Mouse (Mus musculus): Measurements from ENCODE around the gene Rabggtb.
A peak's percentile ranks its signal among the peaks of the same experiment; 100 is the strongest.

Gene Rabggtb

GRCm38 (mm10) chr3:153912546-153913509, at the start of gene Rabggtb:
Rabggtb (minus strand) TSS chr3:153913009.
- peak; percentile 93 to 95 for DNase-seq

DNA sequence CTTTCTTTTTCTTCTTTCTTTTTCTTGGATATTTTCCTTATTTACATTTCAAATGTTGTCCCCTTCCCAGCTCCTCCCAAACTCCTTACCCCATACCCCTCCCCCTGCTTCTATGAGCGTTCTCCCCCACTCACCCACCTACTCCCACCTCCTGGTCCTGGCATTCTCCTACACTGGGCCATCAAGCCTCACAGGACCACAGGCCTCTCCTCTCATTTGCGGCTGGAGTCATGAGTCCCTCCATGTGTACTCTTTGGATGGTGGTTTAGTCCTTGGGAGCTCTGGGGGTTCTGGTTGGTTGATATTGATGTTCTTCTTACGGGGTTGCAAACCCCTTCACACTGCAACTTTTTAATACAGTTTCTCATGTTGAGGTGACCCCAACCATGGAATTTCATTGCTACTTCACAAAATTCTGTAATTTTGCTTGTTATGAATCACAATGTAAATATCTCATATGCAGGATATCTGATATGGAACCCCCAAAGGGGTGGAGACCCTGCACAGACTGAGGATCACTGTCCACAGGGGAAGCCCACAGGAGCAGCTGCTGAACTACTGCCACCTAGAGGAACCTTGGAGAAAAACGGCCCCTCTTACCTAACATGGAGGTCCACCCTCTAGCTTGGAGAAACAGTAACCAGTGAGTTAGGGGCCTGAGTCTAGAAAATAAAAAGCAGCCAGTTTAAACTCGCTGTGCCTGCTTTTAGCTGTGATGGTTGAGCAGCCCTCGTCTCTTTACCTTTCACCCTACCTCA, 49.0 kb upstream of the Rabggtb start:
- no peak for DNase-seq

GRCm38 (mm10) chr3:153960884-153961283, 48.1 kb upstream of the Rabggtb start:
- no peak for DNase-seq

DNA sequence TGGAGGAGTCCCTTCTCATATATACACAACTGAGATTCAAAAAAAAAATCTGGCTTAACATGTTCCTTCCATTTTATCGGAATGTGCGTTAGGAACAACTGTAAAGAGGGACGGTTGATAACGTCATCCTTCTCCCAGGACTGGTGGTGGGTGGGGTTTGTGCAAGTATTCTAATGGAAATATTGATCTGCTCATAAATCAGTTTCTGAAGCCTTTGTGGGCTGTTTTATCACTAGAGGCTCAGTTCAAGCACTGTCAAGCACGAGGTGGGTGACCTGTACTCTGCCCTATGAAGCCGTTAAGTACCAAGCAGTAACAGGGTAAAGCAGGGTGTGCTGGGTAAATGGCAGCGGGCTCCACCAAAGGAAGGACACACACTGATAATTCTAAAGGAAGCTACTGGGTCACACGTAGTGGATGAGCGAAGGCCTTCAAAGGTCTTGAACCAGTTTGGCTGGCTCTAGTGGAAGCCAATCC, 47.0 kb upstream of the Rabggtb start:
- DNase-seq = no peak

DNA sequence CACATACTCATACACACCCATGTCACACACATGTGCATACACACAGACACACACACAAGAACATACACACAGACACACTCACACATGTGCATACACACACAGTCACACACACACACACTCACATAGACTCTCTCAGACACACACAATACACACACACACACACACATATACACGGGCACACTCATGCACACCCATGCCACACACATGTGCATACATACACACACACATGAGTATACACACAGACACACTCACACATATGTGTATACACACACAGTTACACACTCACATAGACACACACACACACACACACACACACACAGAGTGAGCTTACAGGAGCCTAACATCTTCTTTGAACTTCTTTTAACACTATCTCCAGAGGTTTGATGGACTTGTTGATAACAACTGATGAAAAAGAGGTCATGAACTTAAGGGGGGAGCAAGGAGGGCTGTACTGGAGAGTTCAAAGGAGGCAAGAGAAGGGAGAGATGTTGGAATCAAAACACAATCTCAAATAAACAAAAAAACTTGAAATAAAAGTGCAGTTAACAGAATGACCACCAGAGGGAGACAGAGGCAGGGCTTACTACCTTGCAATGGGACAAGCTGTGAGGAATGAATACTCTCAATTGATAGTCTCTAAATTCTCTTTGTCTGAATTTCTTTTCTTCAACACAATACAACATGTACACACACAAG, 46.4 kb upstream of the Rabggtb start:
- DNase-seq = no peak

GRCm38 (mm10) chr3:153957916-153958315, 45.1 kb upstream of the Rabggtb start:
- DNase-seq = no peak

DNA sequence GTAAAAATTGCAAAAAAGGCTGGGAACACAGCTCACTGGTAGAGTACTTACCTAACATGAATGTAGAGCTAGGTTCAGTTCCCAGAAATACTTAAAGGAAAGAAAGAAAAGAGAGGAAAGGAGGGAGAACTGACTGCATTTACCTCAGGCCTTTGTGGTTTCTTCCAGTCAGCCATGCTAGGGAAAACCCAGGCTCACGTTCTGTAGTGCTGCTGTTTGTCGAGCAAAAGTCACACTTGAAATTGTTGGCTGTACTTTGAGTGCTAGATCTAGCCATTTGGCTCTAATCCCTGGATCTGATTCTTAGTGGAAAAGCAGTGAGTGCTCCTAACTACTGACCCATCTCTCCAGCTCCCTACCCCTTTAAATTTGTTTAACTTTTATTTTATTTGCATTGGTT, 35.4 kb upstream of the Rabggtb start:
- no peak for DNase-seq

- no peak for DNase-seq
Observed at GRCm38 (mm10) chr3:153947271-153947670, 34.5 kb upstream of the Rabggtb start.

GRCm38 (mm10) chr3:153944335-153944990, 31.7 kb upstream of the Rabggtb start, which contains the start of gene Acadm:
Acadm (minus strand) TSS chr3:153944632.
- peak; percentile 99 for DNase-seq

DNA sequence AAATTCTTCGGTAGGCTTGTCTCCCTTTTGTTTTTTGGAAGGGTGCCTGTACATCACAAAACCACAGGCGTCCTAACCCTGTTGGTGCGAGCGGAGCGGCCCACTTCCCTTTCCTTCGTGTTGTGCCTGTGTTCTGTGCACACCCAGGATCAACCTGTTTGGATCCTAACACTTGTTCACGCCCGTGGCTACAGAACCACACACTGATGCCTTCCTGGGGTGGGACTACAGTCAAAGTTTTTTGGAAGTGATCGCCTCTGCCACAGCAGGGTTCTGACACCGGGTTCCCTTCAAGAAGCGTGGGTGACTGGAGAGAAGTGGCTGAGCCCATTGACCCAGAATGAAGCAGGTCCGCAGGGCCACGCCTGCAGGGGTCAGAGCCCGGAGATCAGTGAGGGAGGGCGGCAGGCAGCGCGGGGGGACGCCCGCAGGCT, 31.1 kb upstream of the Rabggtb start:
- DNase-seq = no peak

- DNase-seq = no peak
Observed at GRCm38 (mm10) chr3:153943003-153943640, 30.3 kb upstream of the Rabggtb start.

- no peak for DNase-seq
Observed at GRCm38 (mm10) chr3:153941613-153942012, 28.8 kb upstream of the Rabggtb start.

GRCm38 (mm10) chr3:153940486-153940885, 27.7 kb upstream of the Rabggtb start:
- DNase-seq = no peak

DNA sequence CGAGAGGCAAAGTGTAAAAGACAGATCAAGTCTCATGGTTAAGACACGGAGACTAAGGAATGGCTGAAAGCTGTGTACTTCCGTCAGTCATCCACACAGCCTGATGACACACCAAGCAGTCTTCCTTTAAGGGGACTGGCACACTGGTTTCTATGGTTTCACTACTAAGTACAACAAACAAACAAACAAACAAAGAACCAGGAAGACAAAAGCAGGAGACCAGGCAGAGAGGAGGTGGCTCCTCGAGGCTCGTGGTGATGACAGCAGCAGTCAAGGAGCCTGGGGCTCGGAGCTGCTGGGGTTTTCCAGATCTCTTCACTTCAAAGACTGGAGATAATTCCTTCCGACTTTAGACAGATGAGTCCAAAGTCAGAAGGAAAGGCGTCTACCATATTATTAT, 27.2 kb upstream of the Rabggtb start:
- DNase-seq = no peak

- DNase-seq = peak; percentile 58 to 64
Observed at GRCm38 (mm10) chr3:153937116-153937810, 24.5 kb upstream of the Rabggtb start.

DNA sequence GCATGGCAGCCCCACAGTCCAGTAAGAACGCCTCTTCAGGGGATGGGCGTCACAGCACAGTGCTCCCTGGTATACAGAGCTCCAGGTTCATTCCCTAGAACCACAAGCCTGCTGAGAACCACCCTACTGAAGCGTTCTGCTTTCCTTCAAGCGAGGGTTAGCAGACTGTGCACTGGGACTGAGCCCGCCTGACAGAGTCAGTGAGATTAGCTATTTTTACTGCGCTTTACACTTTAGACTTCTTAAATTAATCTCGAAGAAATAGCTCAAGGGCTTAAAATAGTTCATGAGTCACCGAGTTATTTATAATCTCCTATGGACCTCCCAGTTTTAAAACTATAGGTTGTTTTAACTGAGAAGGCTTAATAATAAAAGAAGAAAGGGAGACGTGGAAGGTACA, 23.1 kb upstream of the Rabggtb start:
- DNase-seq = no peak

GRCm38 (mm10) chr3:153932461-153932860, 19.7 kb upstream of the Rabggtb start:
- no peak for DNase-seq

GRCm38 (mm10) chr3:153929526-153929925, 16.7 kb upstream of the Rabggtb start:
- DNase-seq = no peak

GRCm38 (mm10) chr3:153926333-153926732, 13.5 kb upstream of the Rabggtb start:
- no peak for DNase-seq

DNA sequence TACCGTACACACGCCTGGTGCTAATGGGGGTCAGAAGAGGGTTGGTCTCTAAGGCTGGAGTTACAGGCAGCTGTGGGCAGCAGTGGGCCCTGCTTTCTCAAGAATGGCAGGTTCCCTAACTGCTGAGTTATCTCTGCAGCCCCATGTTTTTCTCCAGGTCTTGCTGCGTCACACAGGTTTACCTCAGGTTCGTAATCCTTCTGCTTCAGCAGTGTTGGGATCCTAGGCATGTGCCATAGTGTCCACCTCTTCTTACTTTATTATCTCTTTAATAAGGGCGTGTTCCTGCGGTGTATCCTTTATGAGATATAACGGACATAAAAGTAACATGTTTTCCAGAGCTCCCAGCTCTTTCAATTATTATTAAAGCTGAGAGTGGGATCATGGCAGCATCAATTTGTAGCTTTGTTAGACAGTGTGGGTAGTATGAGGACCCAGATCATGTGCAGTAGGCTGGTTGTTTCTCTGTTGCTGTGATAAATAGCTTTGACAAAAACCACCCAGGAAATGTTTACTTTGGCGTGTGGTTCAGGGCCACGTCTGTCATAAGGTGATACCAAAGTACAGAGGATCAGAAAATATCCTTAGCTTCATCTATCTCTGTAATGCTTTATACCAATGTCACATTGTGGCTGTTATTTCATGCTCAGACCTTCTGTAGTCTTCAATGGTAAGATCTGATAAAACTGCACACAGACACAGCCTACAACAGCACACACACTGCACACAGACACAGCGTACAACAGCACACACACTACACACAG, 8.5 kb upstream of the Rabggtb start:
- no peak for DNase-seq

All from kidney, adult 8-10 months (tissue).